Mouse (Mus musculus): ENCODE measurements around the gene Coa5.
A peak's percentile ranks its signal among the peaks of the same experiment; 100 is the strongest.

- TF ChIP-seq POLR2A (IDR thresholded peaks at IDR 0.05; ENCODE audit: control insufficient read depth in 1 of 2, insufficient read depth in 1 of 2, low read depth in 1 of 2, low read length in 2 of 2, poor library complexity in 1 of 2) (no peak), KAT2A (conservative IDR thresholded peaks at IDR 0.05; ENCODE audit: low read depth, low read length) (no peak), POLR2AphosphoS2 (IDR thresholded peaks at IDR 0.05; ENCODE audit: low read length) (no peak), USF1 (IDR thresholded peaks at IDR 0.05; ENCODE audit: low read depth, low read length) (no peak), CTCF (IDR thresholded peaks at IDR 0.05 in 2 of 3, conservative IDR thresholded peaks at IDR 0.05 in 1 of 3; ENCODE audit: control insufficient read depth in 1 of 3, insufficient read depth in 1 of 3, low read depth in 2 of 3, low read length in 3 of 3, poor library complexity in 1 of 3, severe bottlenecking in 1 of 3) (peak in 1 of 3 experiments; percentile 39; a peak in 2 of 6 replicates), RAD21 (IDR thresholded peaks at IDR 0.05; ENCODE audit: low read depth, low read length) (peak; percentile 31), E2F4 (IDR thresholded peaks at IDR 0.05; ENCODE audit: borderline replicate concordance, low read depth, low read length) (no peak), TAL1 (IDR thresholded peaks at IDR 0.05; ENCODE audit: low read length) (no peak), POLR2AphosphoS5 (IDR thresholded peaks at IDR 0.05; ENCODE audit: borderline replicate concordance, low read depth, low read length) (no peak), MAX (IDR thresholded peaks at IDR 0.05; ENCODE audit: low read length) (no peak), HCFC1 (IDR thresholded peaks at IDR 0.05; ENCODE audit: low read depth, low read length) (no peak), EP300 (IDR thresholded peaks at IDR 0.05; ENCODE audit: low read depth in 1 of 2, low read length in 2 of 2) (no peak), ZC3H11A (IDR thresholded peaks at IDR 0.05; ENCODE audit: low read depth, low read length) (no peak)
These were observed 41.6 kb upstream of the Coa5 start for GRCm38 (mm10) chr1:37471179-37472148.

All from MEL (cell line).